ENCODE assay signal across 16 mouse cellular contexts in the genomic region with DNA sequence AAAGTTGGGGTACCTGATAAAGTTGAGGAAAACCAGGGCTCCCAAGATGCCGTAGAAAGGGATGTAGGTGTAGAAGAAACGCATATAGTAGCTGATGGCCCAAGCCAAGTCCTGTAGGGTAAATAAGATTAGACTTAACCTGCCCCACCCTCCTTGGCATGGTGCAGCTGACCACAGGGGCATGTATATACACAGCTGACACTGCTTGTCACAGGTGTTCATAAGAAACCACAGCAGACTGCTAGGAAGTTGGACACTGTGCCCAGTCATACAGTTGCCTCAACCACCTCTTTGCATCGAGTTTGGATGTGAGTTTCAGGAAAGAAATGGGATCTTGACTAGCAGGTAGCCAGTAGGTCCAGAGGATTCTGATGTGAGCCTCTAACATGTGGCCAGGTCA. TPM values are rescaled to one million over a fixed set of nuclear protein-coding genes. Genes with fewer than 3 reads are reported as not detected.
"Had no signal": no experiment of that assay in that cellular context is flagged by ENCODE, and none has a peak within 500 bp of the region (broad histone marks: within the 10 kb centered on the region; RNA-seq: fewer than 3 reads in every experiment).

No protein-coding gene starts in this region.

- H3K9ac ChIP-seq: hindbrain, embryonic 15.5 days; limb, embryonic 12.5 days; limb, embryonic 15.5 days; lung, embryonic 14.5 days; midbrain, embryonic 12.5 days; midbrain, embryonic 15.5 days; neural tube, embryonic 13.5 days had no signal

- DNase-seq: kidney, adult 18-20 months; kidney, adult 9 months; kidney, postnatal 14 days; kidney, postnatal 4 days; left cerebral cortex, postnatal 4 days; lung, embryonic 14.5 days; thymus, postnatal 25 days had no signal

- H3K4me2 ChIP-seq: hindbrain, embryonic 15.5 days; limb, embryonic 12.5 days; limb, embryonic 15.5 days; lung, embryonic 14.5 days; midbrain, embryonic 12.5 days; midbrain, embryonic 15.5 days; neural tube, embryonic 13.5 days had no signal

- H3K4me3 ChIP-seq: hindbrain, embryonic 15.5 days; limb, embryonic 12.5 days; limb, embryonic 15.5 days; midbrain, embryonic 12.5 days; midbrain, embryonic 15.5 days; neural tube, embryonic 13.5 days had no signal

- H3K27ac ChIP-seq: hindbrain, embryonic 15.5 days; limb, embryonic 12.5 days; limb, embryonic 15.5 days; macrophage; midbrain, embryonic 12.5 days; midbrain, embryonic 15.5 days; neural tube, embryonic 13.5 days had no signal

- H3K4me1 ChIP-seq: limb, embryonic 12.5 days; midbrain, embryonic 15.5 days had no signal

- ATAC-seq: lung, postnatal 0 days; midbrain, embryonic 15.5 days had no signal

- H3K27me3 ChIP-seq: hindbrain, embryonic 15.5 days; limb, embryonic 12.5 days; limb, embryonic 15.5 days; midbrain, embryonic 12.5 days; midbrain, embryonic 15.5 days; neural tube, embryonic 13.5 days had no signal

- H3K9me3 ChIP-seq: hindbrain, embryonic 15.5 days; limb, embryonic 12.5 days; limb, embryonic 15.5 days; midbrain, embryonic 12.5 days; midbrain, embryonic 15.5 days; neural tube, embryonic 13.5 days had no signal

RNA-seq across cellular contexts. Expression of a gene that starts 25.1 kb away (rescaled TPM):
- total RNA-seq: neutrophil, adult 5-6 weeks had no signal
